Comparison of ENCODE assay signal across 15 mouse cellular contexts in genomic region chr1:135195907-135196440, GRCm38 (mm10). TPM values are rescaled to one million over a fixed set of nuclear protein-coding genes. Genes with fewer than 3 reads are reported as not detected.
DNase-seq lines count a peak whose midpoint lies in the region; TF ChIP-seq lines count a peak whose summit lies in the region.
"Had no signal": no experiment of that assay in that cellular context is flagged by ENCODE, and none has a peak within 500 bp of the region (broad histone marks: within the 10 kb centered on the region; RNA-seq: fewer than 3 reads in every experiment).

No protein-coding gene starts in this region.

- no peaks in the 10 kb centered on the region for H3K9me3 ChIP-seq in ES-Bruce4 (replicated peaks; ENCODE audit: control insufficient read depth, insufficient read depth, low read length, poor library complexity, severe bottlenecking)
- H3K9me3 ChIP-seq: heart, embryonic 15.5 days; limb, embryonic 12.5 days had no signal

- 95% methylated on average over 6 of the region's 6 CpGs for WGBS in thymus, adult 2 months

- H3K9ac ChIP-seq in ES-Bruce4 (ENCODE audit: low read depth, poor library complexity, severe bottlenecking) = no peak overlapping the region
- H3K9ac ChIP-seq: heart, embryonic 15.5 days; limb, embryonic 12.5 days had no signal

- H3K27me3 ChIP-seq in ES-Bruce4 (ENCODE audit: control insufficient read depth, insufficient read depth, low read length, poor library complexity, severe bottlenecking) = no peaks in the 10 kb centered on the region
- H3K27me3 ChIP-seq in thymus, adult 2 months (ENCODE audit: control insufficient read depth, insufficient read depth, low read length) = no peaks in the 10 kb centered on the region
- H3K27me3 ChIP-seq: limb, embryonic 12.5 days had no signal

- intact Hi-C loops in heart, postnatal 10 days (cut with DNase I) = no loop called here

- no peaks in the 10 kb centered on the region for H3K36me3 ChIP-seq in ES-Bruce4 (ENCODE audit: control insufficient read depth, insufficient read depth, low read length, poor library complexity, severe bottlenecking)
- H3K36me3 ChIP-seq in thymus, adult 2 months (ENCODE audit: control insufficient read depth, insufficient read depth, low read length) = no peaks in the 10 kb centered on the region
- H3K36me3 ChIP-seq: heart, embryonic 15.5 days; limb, embryonic 12.5 days had no signal

- TF ChIP-seq EP300 in ES-Bruce4 (IDR thresholded peaks at IDR 0.05; ENCODE audit: insufficient read depth, low read depth, low read length) = peak; percentile 93

- no peak for TF ChIP-seq POLR2A in ES-Bruce4 (IDR thresholded peaks at IDR 0.05; ENCODE audit: insufficient read depth, low read length)
- no peak for TF ChIP-seq POLR2A in thymus, adult 2 months (IDR thresholded peaks at IDR 0.05; ENCODE audit: control insufficient read depth, extremely low read depth, insufficient read depth, low read length, poor library complexity)

- H3K27ac ChIP-seq in ES-Bruce4 (ENCODE audit: insufficient read depth, low read length) = no peak overlapping the region
- no peak overlapping the region; the same call in 1 of the 2 replicates for H3K27ac ChIP-seq in thymus, adult 2 months (ENCODE audit: control insufficient read depth, insufficient read depth, low read length)
- H3K27ac ChIP-seq: heart, embryonic 15.5 days; limb, embryonic 12.5 days had no signal

- H3K4me1 ChIP-seq in ES-Bruce4 (ENCODE audit: control insufficient read depth, insufficient read depth, low read length) = peaks cover 17% of the 10 kb centered on the region
- H3K4me1 ChIP-seq in thymus, adult 2 months (replicated peaks; ENCODE audit: control insufficient read depth, insufficient read depth, low read length) = peaks cover 6% of the 10 kb centered on the region; the same call in 1 of the 2 replicates

- TF ChIP-seq CTCF in ES-Bruce4 (IDR thresholded peaks at IDR 0.05; ENCODE audit: low read depth, low read length) = no peak
- TF ChIP-seq CTCF in thymus, adult 2 months (IDR thresholded peaks at IDR 0.05; ENCODE audit: borderline replicate concordance, control insufficient read depth, extremely low read depth, insufficient read depth, low read length, poor library complexity) = no peak

- no peak overlapping the region for H3K4me3 ChIP-seq in ES-Bruce4 (ENCODE audit: low read depth, low read length)
- H3K4me3 ChIP-seq in thymus, adult 2 months (ENCODE audit: control insufficient read depth, insufficient read depth, low read length) = no peak overlapping the region
- H3K4me3 ChIP-seq: erythroblast, embryonic 14.5 days; heart, embryonic 15.5 days; limb, embryonic 12.5 days; myocyte had no signal

- DNase-seq in kidney, adult 18-20 months = peak; percentile 36
- no peak for DNase-seq in kidney, adult 9 months
- DNase-seq in ZHBTc4 (ENCODE audit: low read depth, low spot score) = peak; percentile 77
- peak; percentile 55 to 57 for DNase-seq in heart, postnatal 10 days
- DNase-seq in thymus, adult 2 months = no peak
- no peak for DNase-seq in thymus, postnatal 0 days (ENCODE audit: low spot score)
- DNase-seq: cerebellum, postnatal 36 days; lung, postnatal 4 days; thymus, postnatal 14 days had no signal

RNA-seq across cellular contexts. Expression of gene Gpr37l1, which starts 28.5 kb away (rescaled TPM):
- not detected in 2 replicates for polyA plus RNA-seq in ES-Bruce4 (2011; ENCODE audit: insufficient read depth, insufficient read length, low read depth, missing spikeins)
- under 1 TPM in 1 of 2 experiments, not detected in 1; 0.29 TPM for total RNA-seq in heart, postnatal 10 days (2021)
- 0.50 and 0.77 TPM in 2 replicates for polyA plus RNA-seq in thymus, adult 2 months (2012; rRNA removed)
- polyA plus RNA-seq in thymus, postnatal 0 days (2015; fragmentation: Nextera tagmentation; extraction: Ambion mirVana) = 0.09 and 0.13 TPM in 2 replicates
- total RNA-seq: ES-E14 had no signal
- polyA plus RNA-seq: erythroblast, embryonic 14.5 days; heart, embryonic 15.5 days; limb, embryonic 12.5 days had no signal

RNA-seq across cellular contexts. Expression of gene Arl8a, which starts 49.4 kb away (rescaled TPM):
- 94.4 and 106 TPM in 2 replicates for polyA plus RNA-seq in ES-Bruce4 (2011; ENCODE audit: insufficient read depth, insufficient read length, low read depth, missing spikeins)
- 10 to 100 TPM; 29.9 to 31.8 TPM for total RNA-seq in heart, postnatal 10 days (2021)
- polyA plus RNA-seq in thymus, adult 2 months (2012; rRNA removed) = 54.7 and 59.4 TPM in 2 replicates
- 32.6 and 34.8 TPM in 2 replicates for polyA plus RNA-seq in thymus, postnatal 0 days (2015; fragmentation: Nextera tagmentation; extraction: Ambion mirVana)

Comparison
In these comparisons a context has a peak if more than half of its experiments do, and no peak if none do; other contexts are left out.
1. DNase-seq: peak in kidney, adult 18-20 months (single experiment), ZHBTc4 (single experiment) and heart, postnatal 10 days (2 of 2); none in kidney, adult 9 months (single experiment), thymus, adult 2 months (single experiment) and thymus, postnatal 0 days (single experiment).